Mouse (Mus musculus): ENCODE data around the gene Leap2. TPM values are rescaled to one million over a fixed set of nuclear protein-coding genes. Genes with fewer than 3 reads are reported as not detected.

Gene Leap2
- polyA plus RNA-seq, 1 experiment from 2014 or later = not detected

DNA sequence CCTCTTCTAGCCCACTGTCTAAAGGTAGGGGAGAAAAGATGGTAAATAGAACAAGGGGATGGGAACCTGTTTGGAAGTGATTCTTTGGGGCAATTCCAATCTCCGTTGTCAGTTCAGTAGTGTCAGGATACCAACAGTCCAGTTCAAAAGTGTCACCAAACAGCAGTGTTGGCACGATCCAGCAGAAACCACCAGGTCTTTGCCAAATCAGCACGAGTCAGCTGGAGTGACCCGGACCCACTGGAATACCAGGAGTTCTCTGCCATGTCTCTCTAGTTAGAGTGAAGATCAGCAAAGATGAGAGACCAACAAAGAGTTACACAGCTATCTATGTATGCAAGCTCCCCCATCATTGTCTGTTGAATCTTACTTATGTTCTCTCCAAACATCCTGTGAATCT lies 9.1 kb downstream of the Leap2 start:
- no peak overlapping the region for H3K4me2 ChIP-seq (ENCODE audit: low read length)
- H3K4me3 ChIP-seq (replicated peaks; ENCODE audit: low read length) = no peak overlapping the region
- peaks cover 62% of the 10 kb centered on the region for H3K36me3 ChIP-seq (ENCODE audit: control insufficient read depth, insufficient read depth)
- no peak overlapping the region for H3K9ac ChIP-seq (replicated peaks; ENCODE audit: low read depth, low read length)
- no peaks in the 10 kb centered on the region for H3K27me3 ChIP-seq (replicated peaks; ENCODE audit: control insufficient read depth, insufficient read depth, low read length)
- ATAC-seq = no peak
- H3K9me3 ChIP-seq (ENCODE audit: control insufficient read depth, low read length) = no peaks in the 10 kb centered on the region
- 93% methylated on average over 4 of the region's 4 CpGs for WGBS
- no peaks in the 10 kb centered on the region for H3K4me1 ChIP-seq (replicated peaks; ENCODE audit: control insufficient read depth, insufficient read depth, low read length)
- H3K27ac ChIP-seq (ENCODE audit: low read length) = no peak overlapping the region

DNA sequence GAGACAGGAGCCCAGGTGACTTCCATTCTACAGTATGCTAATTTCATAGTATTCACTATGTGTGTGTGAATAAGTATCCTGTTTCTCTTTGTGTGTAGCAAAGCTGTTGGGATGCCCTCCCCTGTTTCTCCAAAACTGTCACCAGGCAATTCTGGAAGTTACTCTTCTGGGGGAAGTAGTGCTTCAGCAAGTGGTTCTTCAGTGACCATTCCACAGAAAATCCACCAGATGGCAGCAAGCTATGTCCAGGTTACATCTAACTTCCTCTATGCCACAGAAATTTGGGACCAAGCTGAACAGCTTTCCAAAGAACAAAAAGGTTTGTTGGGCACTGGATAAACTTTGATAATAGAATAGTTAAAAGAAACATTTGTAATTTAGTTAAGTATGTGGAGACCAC lies 11.2 kb downstream of the Leap2 start:
- H3K9ac ChIP-seq (replicated peaks; ENCODE audit: low read depth, low read length) = no peak overlapping the region
- H3K4me2 ChIP-seq (ENCODE audit: low read length) = no peak overlapping the region
- H3K4me3 ChIP-seq (replicated peaks; ENCODE audit: low read length) = no peak overlapping the region
- no peak overlapping the region for H3K27ac ChIP-seq (ENCODE audit: low read length)
- H3K36me3 ChIP-seq (ENCODE audit: control insufficient read depth, insufficient read depth) = peaks cover 56% of the 10 kb centered on the region
- no peaks in the 10 kb centered on the region for H3K4me1 ChIP-seq (replicated peaks; ENCODE audit: control insufficient read depth, insufficient read depth, low read length)
- ATAC-seq = no peak
- H3K27me3 ChIP-seq (replicated peaks; ENCODE audit: control insufficient read depth, insufficient read depth, low read length) = no peaks in the 10 kb centered on the region
- H3K9me3 ChIP-seq (ENCODE audit: control insufficient read depth, low read length) = no peaks in the 10 kb centered on the region

DNA sequence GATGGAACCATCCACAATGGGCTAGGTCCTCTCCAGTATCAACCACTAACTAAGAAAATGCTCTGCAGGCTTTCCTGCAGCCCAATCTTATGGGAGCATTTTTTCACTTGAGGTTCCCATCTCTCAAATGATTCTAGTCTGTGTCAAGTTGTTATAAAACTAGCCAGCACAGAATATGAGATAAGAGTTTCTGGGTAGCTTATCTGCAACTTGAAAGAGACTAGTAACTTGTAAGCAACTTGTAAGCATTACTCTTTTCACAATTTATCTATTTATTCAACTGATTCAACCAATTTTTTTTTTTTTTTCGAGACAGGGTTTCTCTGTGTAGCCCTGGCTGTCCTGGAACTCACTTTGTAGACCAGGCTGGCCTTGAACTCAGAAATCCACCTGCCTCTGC lies 19.3 kb downstream of the Leap2 start:
- Histone ChIP-seq H3K9ac (replicated peaks; ENCODE audit: low read depth, low read length) (no peak overlapping the region), H3K36me3 (ENCODE audit: control insufficient read depth, insufficient read depth) (peaks cover 41% of the 10 kb centered on the region), H3K4me2 (ENCODE audit: low read length) (no peak overlapping the region), H3K4me3 (replicated peaks; ENCODE audit: low read length) (no peak overlapping the region), H3K27me3 (replicated peaks; ENCODE audit: control insufficient read depth, insufficient read depth, low read length) (no peaks in the 10 kb centered on the region), H3K9me3 (ENCODE audit: control insufficient read depth, low read length) (no peaks in the 10 kb centered on the region), H3K4me1 (replicated peaks; ENCODE audit: control insufficient read depth, insufficient read depth, low read length) (no peaks in the 10 kb centered on the region), H3K27ac (ENCODE audit: low read length) (no peak overlapping the region)
- WGBS = 100% methylated on average over 1 of the region's 1 CpGs
- no peak for ATAC-seq

DNA sequence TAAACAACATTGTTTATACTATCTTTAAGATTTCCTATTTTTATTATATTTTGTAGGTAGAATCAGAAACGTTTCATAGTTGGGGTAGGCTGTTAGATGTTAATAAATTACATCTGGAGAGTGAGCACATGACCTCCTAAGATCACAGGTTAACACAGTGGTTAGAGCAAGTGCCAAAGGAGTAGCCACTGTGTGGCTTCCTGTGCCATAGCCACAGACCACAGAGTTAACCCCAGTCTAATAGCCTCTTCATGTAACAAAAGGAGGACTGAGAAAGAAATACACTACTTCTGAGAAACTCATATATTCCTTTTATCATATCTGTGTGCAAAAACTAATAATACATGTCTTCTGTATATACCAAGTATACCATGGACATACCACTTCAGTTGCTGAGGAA lies 29.1 kb downstream of the Leap2 start:
- H3K4me1 ChIP-seq (replicated peaks; ENCODE audit: control insufficient read depth, insufficient read depth, low read length) = no peaks in the 10 kb centered on the region
- no peak for ATAC-seq
- no peak overlapping the region for H3K9ac ChIP-seq (replicated peaks; ENCODE audit: low read depth, low read length)
- no peak overlapping the region for H3K27ac ChIP-seq (ENCODE audit: low read length)
- H3K4me3 ChIP-seq (replicated peaks; ENCODE audit: low read length) = no peak overlapping the region
- H3K27me3 ChIP-seq (replicated peaks; ENCODE audit: control insufficient read depth, insufficient read depth, low read length) = no peaks in the 10 kb centered on the region
- H3K36me3 ChIP-seq (ENCODE audit: control insufficient read depth, insufficient read depth) = peaks cover 22% of the 10 kb centered on the region
- 97% methylated on average over 1 of the region's 1 CpGs for WGBS
- no peaks in the 10 kb centered on the region for H3K9me3 ChIP-seq (ENCODE audit: control insufficient read depth, low read length)
- H3K4me2 ChIP-seq (ENCODE audit: low read length) = no peak overlapping the region

DNA sequence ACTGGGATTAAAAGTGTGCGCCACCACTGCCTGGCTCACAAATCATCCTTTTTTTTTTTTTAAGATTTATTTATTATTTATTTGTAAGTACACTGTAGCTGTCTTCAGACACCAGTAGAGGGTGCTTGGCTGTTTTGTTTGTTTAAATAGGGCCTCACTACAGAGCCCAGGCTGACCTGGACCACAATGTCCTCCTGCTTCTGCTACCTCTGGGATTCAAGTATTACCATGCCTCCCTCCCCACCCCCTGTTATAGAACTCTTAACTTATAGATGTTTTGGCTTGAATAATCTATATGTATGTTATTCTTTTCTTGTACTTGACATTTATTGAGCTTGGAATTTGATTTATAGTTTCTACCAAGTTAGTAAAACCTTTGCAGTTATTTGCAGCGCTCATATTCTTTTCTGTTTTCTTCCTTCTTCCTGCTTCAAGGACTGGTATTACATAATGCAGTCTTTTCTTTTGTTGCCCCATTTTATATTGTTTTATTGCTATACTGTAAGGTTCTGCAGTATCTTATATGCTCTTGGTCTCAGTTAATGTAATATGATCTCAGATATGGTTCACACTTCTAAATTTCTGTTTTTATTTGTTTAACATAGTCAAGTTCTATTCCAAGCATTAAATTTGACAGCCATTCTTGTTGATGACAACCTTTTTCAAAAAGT lies 39.1 kb downstream of the Leap2 start:
- peaks cover 10% of the 10 kb centered on the region for H3K36me3 ChIP-seq (ENCODE audit: control insufficient read depth, insufficient read depth)
- H3K4me2 ChIP-seq (ENCODE audit: low read length) = no peak overlapping the region
- H3K27me3 ChIP-seq (replicated peaks; ENCODE audit: control insufficient read depth, insufficient read depth, low read length) = no peaks in the 10 kb centered on the region
- WGBS = 96% methylated on average over 2 of the region's 2 CpGs
- no peak overlapping the region for H3K27ac ChIP-seq (ENCODE audit: low read length)
- no peaks in the 10 kb centered on the region for H3K4me1 ChIP-seq (replicated peaks; ENCODE audit: control insufficient read depth, insufficient read depth, low read length)
- H3K9ac ChIP-seq (replicated peaks; ENCODE audit: low read depth, low read length) = no peak overlapping the region
- no peak for ATAC-seq
- H3K9me3 ChIP-seq (ENCODE audit: control insufficient read depth, low read length) = no peaks in the 10 kb centered on the region
- no peak overlapping the region for H3K4me3 ChIP-seq (replicated peaks; ENCODE audit: low read length)

DNA sequence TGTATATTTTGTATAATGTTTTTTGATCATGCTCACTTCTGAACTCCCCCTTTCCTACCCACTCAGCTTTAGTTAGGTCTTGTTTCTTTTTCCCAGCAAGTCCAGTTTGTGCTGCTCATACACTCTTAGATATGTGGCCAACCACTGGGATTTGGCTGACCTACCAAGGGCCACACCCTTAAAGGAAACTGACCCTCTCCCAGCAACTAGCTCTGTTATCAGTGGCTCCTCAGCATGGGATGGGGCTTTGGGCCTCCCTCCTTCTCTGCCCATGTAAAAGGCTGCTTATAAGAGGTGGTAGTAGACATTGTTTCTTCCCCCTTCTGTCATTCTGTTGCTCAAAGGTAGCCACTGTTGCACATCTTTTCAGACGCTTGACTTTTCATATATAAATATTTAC lies 44.1 kb downstream of the Leap2 start:
- Histone ChIP-seq H3K9ac (replicated peaks; ENCODE audit: low read depth, low read length) (no peak overlapping the region), H3K27me3 (replicated peaks; ENCODE audit: control insufficient read depth, insufficient read depth, low read length) (no peaks in the 10 kb centered on the region), H3K27ac (ENCODE audit: low read length) (no peak overlapping the region), H3K36me3 (ENCODE audit: control insufficient read depth, insufficient read depth) (peaks cover 13% of the 10 kb centered on the region), H3K9me3 (ENCODE audit: control insufficient read depth, low read length) (no peaks in the 10 kb centered on the region), H3K4me1 (replicated peaks; ENCODE audit: control insufficient read depth, insufficient read depth, low read length) (no peaks in the 10 kb centered on the region), H3K4me3 (replicated peaks; ENCODE audit: low read length) (no peak overlapping the region), H3K4me2 (ENCODE audit: low read length) (no peak overlapping the region)
- WGBS = 88% methylated on average over 1 of the region's 1 CpGs
- ATAC-seq = no peak

Small RNA genes lying within 50 kb of the gene (microRNA-seq; reads per million reads assigned to microRNA genes)
- 0.62 reads per million for gene Mir6920

Other genes starting within 250 kb of the Leap2 start
- gene Hspa4, start 122.7 kb downstream of the Leap2 start, polyA plus RNA-seq (2015; fragmentation: Nextera tagmentation; extraction: Ambion mirVana) = 52.6 and 55.2 TPM in 2 replicates
- 14.1 and 15.1 TPM in 2 replicates for gene Zcchc10, start 98.5 kb downstream of the Leap2 start, polyA plus RNA-seq (2015; fragmentation: Nextera tagmentation; extraction: Ambion mirVana)
- gene Aff4, start 72.3 kb downstream of the Leap2 start, polyA plus RNA-seq (2015; fragmentation: Nextera tagmentation; extraction: Ambion mirVana) = 62.0 and 68.8 TPM in 2 replicates
- 552 and 555 TPM in 2 replicates for gene Uqcrq, start 7.7 kb upstream of the Leap2 start, polyA plus RNA-seq (2015; fragmentation: Nextera tagmentation; extraction: Ambion mirVana)
- gene Gdf9, start 7.9 kb upstream of the Leap2 start, polyA plus RNA-seq (2015; fragmentation: Nextera tagmentation; extraction: Ambion mirVana) = 3.9 and 4.7 TPM in 2 replicates
- not detected in 2 replicates for gene Gm10447, start 33.9 kb upstream of the Leap2 start, polyA plus RNA-seq (2015; fragmentation: Nextera tagmentation; extraction: Ambion mirVana)
- gene Shroom1, start 34.0 kb upstream of the Leap2 start, polyA plus RNA-seq (2015; fragmentation: Nextera tagmentation; extraction: Ambion mirVana) = 2.2 and 2.7 TPM in 2 replicates
- not detected in 2 replicates for gene Gm9837, start 47.3 kb upstream of the Leap2 start, polyA plus RNA-seq (2015; fragmentation: Nextera tagmentation; extraction: Ambion mirVana)
- gene Gm9945, start 57.0 kb upstream of the Leap2 start, polyA plus RNA-seq (2015; fragmentation: Nextera tagmentation; extraction: Ambion mirVana) = not detected in 2 replicates
- 1.9 and 2.2 TPM in 2 replicates for gene Sowaha, start 57.1 kb upstream of the Leap2 start, polyA plus RNA-seq (2015; fragmentation: Nextera tagmentation; extraction: Ambion mirVana)
- gene Sept8, start 96.1 kb upstream of the Leap2 start, polyA plus RNA-seq (2015; fragmentation: Nextera tagmentation; extraction: Ambion mirVana) = 23.3 and 25.6 TPM in 2 replicates
- 268 and 295 TPM in 2 replicates for gene Kif3a, start 144.2 kb upstream of the Leap2 start, polyA plus RNA-seq (2015; fragmentation: Nextera tagmentation; extraction: Ambion mirVana)
- gene Il4, start 195.5 kb upstream of the Leap2 start, polyA plus RNA-seq (2015; fragmentation: Nextera tagmentation; extraction: Ambion mirVana) = 3.0 and 4.7 TPM in 2 replicates
- gene Il13, start 211.5 kb upstream of the Leap2 start, polyA plus RNA-seq (2015; fragmentation: Nextera tagmentation; extraction: Ambion mirVana) = not detected in 2 replicates

Data from forebrain, embryonic 16.5 days (tissue).